Mouse (Mus musculus) right cerebral cortex, postnatal 10 days (tissue): ENCODE data around the gene Slc24a5.
"Not testable (repeated sequence)": the region's sequence is repeated elsewhere in the genome, so short reads cannot be mapped to it uniquely, and the experiment has no call there.

ENCODE experiments used
- DNase-seq, 2 experiments: peaks; one replicate each; pipeline ENCODE4 v3.0.0; 2021; ENCODE audit warnings: low spot score in 2 of 2

Gene Slc24a5

GRCm38 (mm10) chr2:125067894-125068293 lies at the start of gene Slc24a5:
Slc24a5 (plus strand) TSS chr2:125068124.
- DNase-seq = no peak

- no peak for DNase-seq
These were observed 43.5 kb upstream of the Slc24a5 start for GRCm38 (mm10) chr2:125024386-125024785.

DNA sequence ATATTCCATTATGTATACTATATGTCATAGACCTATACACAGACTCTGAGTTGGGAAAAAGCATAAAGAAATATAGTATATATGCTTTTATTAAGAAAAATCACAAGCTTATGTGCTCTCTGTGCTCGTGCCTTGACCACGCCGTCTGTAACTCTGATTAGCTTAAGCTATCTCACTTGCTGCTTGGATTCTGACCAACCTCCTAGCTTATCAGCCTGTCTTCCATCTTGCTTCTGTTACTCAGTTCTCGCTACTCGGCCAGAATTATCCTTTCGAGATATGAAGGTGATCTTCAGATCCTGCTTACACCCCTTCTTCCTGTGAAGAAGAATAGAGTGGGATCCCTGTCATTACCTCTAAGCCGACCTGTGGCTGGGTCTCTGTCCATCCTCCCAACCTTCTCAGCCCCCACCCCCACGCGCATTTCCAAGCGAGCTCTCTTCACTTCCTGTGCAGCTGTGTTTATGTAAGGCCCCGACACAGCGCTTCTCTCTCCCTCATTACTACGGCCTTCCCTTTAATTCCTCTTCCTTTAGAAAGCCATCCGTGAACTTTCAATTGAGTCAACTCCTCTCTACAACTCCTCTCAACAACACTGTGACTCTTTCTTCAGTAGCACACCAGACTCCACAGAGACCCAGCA lies 41.4 kb upstream of the Slc24a5 start:
- no peak for DNase-seq

DNA sequence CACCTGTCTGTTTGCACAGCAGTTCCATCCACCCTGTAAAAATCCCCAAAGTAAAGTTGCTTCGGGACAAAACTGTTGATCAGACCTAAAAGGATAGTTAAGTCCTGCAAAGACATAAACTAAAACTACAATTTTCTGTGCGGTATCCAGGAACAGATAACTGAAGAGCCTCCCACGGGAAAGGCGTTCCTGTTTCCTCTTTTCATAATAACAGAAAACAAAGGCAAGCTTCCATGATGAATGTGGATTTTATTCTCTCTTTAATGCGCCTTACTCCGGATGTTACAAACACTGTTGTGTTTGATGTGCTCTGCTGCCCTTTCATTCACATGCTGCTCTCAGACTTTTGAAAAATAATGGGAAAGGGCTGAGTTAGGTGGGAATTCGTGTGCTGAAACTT lies 37.3 kb upstream of the Slc24a5 start:
- DNase-seq = no peak

DNA sequence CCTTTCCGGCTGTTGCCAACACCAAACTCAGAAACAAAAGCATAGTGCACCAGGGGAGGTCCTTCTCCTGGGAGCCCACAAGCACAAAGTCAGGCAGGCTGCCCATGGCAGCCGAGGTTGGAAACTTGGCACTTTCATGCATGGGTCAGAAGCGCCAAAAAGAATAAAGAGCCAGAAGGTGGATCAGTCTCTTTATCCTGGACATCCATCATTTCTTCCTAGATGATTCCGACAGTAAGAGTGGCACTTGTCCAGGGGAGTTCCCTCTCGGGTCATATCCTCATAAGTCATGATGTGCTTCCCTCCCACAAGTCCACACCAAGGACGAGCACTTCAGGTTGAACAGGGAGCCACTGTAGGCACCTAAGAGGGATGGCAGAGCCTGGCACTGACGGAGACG lies 36.8 kb upstream of the Slc24a5 start:
- no peak for DNase-seq

DNA sequence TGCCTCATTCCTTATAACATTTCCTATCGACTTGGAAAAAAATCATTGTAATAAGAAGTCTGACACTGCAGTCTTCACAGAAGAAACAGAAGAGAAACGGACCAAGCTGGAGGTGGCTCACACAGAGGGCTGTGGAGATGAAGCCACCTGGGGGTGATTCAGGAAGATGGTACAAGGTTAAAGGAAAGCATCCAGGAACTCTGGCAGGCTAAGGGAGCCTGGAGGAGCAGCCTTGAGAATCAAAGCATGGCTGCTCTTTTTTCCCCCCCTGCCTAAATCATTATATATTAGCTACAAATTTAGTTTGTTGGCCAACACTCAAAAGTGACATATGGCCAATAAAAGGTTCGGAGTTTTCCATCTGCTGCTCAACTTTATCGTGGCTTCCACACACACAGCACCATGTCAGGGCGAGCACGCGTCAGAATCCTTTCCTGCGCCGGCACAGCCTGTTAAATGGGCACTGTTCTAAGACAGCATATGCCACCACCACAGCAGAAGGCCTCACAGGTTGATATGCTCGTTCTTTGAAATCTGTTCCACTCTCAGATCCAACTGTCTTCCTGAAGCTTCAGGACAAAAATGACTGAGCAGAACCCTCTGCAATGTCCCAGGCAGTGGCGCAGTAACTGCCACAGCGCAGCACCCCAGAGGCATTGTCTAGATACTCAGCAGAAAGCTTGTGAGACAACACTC lies 36.2 kb upstream of the Slc24a5 start:
- peak; percentile 59 to 75 for DNase-seq

DNA sequence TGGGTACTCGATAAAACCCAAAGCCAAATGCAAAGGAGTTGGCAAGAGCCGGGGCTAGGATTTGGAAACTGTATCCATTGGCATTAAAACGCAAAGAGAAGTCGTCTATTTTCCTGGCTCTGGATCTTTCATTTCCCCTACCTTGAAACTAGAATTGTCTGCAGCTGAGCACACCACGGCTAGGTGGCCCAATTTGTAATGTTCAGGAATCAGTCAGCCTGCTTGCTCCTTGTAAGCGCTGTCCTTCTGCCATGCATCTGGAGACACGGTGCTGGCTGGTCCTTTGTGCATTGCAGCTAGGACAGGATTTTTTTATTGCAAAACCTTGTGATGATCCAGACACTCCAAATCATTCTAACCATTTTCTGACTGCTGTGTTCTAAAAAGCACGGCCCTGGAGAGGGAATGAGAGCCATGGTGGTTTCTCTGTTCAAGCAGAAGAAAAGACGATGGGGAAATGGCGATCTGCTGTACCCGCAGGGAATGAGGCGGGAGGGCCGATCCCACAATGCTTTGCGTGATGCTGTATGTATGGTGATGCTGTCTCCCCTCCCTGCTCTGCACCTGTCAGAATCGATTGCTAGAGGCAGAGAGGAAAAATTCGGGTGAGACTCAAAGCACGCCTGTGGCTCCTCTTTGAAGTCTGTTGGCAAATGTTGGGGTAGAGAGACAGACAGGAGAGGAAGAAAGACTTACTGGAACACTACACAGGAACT lies 35.5 kb upstream of the Slc24a5 start:
- DNase-seq = peak; percentile 47 to 49

DNA sequence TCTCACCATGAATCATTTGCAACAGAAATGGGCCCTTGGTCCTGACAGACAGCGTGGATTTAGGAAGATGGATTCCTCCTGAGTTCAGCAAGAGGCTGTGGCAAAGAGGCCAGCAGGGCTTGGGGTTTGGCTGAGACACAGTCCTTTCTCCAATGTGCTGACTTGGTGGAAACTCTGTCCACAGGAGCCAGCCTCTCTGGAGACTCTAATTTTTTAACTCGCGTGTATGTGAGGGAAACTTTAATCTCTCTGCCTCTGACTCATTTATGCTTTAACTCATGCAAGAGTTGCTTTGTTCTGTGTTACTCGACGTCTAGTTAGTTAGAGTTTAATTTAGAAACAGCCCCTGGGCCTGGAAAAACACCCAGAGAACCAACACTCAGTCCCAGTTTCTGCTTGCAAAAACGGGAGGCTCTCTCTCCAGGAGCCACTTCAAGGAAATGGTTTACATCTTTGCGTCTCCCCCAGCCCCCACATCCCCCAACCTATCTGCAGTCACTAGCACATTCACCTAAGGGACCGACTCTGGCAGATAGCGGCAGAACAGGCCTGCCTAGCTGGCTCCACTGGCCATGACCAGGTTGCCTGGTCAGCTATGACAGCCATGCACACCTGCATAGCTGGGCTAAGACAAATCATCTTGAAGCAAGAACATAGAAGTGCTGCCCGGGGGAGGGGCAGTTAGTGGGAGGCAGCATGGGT lies 34.7 kb upstream of the Slc24a5 start:
- no peak for DNase-seq

GRCm38 (mm10) chr2:125055316-125055903 lies 12.5 kb upstream of the Slc24a5 start:
- no peak for DNase-seq

DNA sequence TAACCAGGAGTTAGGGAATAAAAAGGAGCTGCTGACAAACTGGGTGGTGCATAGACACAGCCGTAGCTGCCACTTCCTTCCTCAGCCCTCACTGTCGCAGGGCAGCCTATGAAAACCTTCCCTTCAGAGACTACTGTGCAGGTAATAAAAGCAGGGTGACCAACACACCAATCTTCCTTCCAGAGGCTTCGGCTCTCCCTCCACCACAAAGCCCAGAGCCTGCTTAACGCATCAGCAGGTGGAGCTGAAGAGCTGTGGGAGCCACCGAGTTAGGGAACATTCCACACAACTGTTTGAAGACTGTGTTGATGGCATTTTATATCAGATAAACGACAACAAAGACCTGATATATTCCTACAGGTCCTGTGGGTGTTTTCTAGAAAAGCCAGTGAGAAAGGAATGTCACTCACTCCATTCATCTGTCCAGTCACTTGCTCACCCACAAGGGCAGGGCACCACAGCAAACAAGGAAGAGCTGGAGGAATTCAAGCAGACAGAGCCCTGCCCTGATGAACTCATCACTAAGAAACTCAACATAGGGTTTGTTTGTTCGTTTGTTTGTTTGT lies 10.6 kb upstream of the Slc24a5 start:
- DNase-seq = peak; percentile 44 to 68

DNA sequence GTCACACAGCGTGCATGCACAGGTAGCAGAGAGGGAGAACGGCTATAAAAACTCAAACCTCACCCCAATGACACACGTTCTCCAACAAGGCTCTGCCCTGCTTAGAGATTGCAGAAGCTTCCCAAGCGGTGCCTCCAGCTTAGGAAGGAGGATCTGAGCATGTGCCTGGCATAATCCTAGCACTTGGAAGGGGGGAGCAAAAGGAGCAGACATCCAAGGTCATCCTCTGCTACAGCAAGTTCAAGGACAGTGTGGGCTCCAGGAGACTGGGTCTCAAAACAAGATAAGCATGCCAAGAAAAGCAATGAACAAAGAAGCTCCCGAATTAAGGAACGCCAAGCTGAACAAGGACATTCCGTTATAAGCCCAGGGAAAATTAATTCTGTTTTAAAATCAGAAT lies 6.5 kb upstream of the Slc24a5 start:
- DNase-seq = no peak

DNA sequence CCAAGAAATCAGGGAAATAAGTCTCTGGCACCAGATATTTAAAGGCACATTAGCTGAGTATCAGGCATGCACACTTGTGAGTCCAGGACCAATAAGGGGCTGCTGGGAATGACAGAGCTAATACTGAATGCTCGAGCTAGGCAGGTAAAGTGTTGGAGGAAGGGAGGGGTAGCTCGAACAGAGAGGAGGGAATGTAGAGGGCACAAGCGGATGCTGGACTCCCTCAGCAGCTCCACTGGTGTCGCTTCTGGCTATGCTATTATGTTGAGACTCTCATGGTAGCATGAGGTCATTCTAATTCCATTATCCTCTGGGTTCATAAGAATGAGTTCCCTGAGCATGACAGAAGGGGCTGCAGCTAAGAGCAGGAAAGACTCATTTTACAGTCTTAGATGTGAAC lies 5.0 kb upstream of the Slc24a5 start:
- DNase-seq = no peak

- DNase-seq = no peak
These were observed 551 bp upstream of the Slc24a5 start for GRCm38 (mm10) chr2:125067373-125067772.

GRCm38 (mm10) chr2:125068696-125069095 lies 772 bp downstream of the Slc24a5 start:
- no peak for DNase-seq

GRCm38 (mm10) chr2:125073056-125073780 lies 5.3 kb downstream of the Slc24a5 start:
- no peak for DNase-seq

GRCm38 (mm10) chr2:125083879-125084278 lies 16.0 kb downstream of the Slc24a5 start:
- DNase-seq = no peak

DNA sequence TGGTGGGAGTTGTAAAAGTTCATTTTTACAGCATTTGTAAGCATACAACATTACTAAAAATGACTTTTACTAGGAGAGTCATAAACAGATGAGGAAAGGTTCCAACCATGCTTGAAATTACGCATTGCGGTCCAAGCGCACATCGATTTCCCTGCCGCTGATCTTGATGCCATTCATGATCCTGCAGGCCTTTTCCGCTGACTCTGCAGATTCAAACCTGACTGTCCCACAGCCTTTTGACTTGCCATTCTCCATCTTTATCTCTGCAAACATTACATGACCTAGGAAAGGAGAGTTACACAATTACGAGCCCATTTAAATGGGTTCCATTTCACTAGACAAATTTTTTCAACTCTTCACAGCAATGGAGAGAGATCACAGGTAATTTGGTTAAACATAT lies 20.8 kb downstream of the Slc24a5 start:
- no peak for DNase-seq

DNA sequence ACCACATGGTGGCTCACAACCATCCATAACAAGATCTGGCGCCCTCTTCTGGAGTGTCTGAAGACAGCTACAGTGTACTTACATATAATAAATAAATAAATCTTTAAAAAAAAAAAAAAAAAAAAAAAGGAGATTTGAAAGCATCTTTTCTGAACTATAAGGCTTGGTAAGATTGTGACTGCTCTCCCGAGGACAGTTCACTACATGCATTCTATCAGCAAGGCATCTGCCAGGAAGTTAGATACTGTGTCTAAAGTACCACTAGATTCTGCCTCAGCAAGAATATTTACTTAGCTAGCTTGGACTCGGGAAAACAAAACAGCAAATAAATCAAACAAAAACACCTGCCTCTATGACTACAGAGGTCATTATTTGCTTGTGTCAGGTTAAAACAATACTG lies 24.2 kb downstream of the Slc24a5 start:
- DNase-seq = not testable (repeated sequence)

DNA sequence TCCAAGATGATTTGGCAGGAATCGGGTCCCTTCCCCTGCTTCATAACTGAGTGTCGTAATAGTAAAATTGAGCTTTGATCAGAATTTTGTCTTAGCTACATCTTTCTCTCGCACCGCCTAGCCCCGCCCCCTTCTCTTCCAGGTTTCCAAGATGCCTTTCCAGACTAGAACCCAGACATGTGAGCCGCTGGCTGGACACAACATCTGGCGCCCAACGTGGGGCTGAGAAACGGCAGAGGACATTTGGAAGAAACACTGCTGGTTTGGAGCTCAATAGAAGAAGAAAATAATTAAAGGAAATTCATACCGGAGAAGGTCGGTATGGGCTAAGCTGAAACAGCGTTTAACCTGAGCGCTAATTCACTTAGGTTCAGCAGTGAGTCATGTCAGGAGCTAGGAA lies 36.6 kb downstream of the Slc24a5 start:
- not testable (repeated sequence) for DNase-seq

DNA sequence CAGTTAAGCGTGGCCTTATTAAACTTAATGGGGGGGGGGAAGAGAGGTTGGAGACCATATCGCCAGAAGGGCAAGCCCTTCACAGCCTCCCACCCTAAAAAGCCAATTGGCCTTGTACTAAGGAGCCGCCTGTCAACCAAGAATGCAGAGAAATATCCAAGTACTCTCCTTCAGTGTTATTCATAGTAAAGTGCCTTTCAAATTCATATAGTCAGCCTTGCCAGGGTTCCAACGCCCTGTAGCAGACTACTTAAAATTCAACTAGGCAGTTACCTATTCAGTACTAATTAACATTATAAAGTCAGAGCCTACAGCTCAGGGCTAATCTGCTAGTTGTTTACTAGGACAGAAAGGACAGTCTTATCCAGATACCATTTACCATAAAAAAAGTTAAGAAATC lies 38.6 kb downstream of the Slc24a5 start:
- not testable (repeated sequence) for DNase-seq
